ENCODE assay signal across 12 mouse cellular contexts in the genomic region with DNA sequence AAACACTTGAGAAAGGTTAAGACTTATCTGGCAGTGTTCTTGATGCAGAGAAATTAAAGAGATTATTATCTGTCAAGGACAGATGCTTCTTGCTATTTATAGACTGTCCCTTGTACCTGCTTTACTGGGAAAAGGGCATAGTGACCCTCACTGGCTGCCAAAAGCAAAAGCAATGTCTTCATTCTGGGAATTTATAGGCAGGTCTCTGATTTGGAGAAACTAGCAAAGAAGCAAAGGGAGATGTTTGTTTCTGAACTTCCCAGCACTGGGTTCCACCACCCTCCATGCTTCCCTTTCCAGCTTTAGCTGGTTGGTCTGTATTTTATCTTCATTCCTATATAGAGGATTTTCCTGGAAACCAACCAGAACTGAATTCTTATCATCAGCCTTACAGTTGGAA.
"Had no signal": no experiment of that assay in that cellular context is flagged by ENCODE, and none has a peak within 500 bp of the region (broad histone marks: within the 10 kb centered on the region; RNA-seq: fewer than 3 reads in every experiment).

No protein-coding gene starts in this region.

- H3K27ac ChIP-seq: limb, embryonic 12.5 days; liver, embryonic 14.5 days; midbrain, embryonic 12.5 days; neural tube, embryonic 13.5 days; stomach, embryonic 15.5 days had no signal

- H3K4me3 ChIP-seq: limb, embryonic 12.5 days; midbrain, embryonic 12.5 days; neural tube, embryonic 13.5 days; stomach, embryonic 15.5 days had no signal

- H3K27me3 ChIP-seq: limb, embryonic 12.5 days; midbrain, embryonic 12.5 days; neural tube, embryonic 13.5 days; stomach, embryonic 15.5 days had no signal

- H3K9ac ChIP-seq: limb, embryonic 12.5 days; liver, embryonic 14.5 days; midbrain, embryonic 12.5 days; neural tube, embryonic 13.5 days; stomach, embryonic 15.5 days had no signal

- DNase-seq: kidney, postnatal 36 days; layer of hippocampus, adult 9-11 months; layer of hippocampus, postnatal 36 days; lung, adult 18-20 months; retina, postnatal 1 day; right cerebral cortex, postnatal 4 days; thymus, postnatal 36 days had no signal

- H3K36me3 ChIP-seq: stomach, embryonic 15.5 days had no signal

- H3K4me1 ChIP-seq: limb, embryonic 12.5 days; midbrain, embryonic 12.5 days; neural tube, embryonic 13.5 days; stomach, embryonic 15.5 days had no signal

- H3K9me3 ChIP-seq: limb, embryonic 12.5 days; midbrain, embryonic 12.5 days; neural tube, embryonic 13.5 days; stomach, embryonic 15.5 days had no signal
